Mouse (Mus musculus) E14TG2a.4 (cell line): ENCODE measurements around the gene Als2.

Experiments used
- CTCF ChIP-seq: conservative IDR thresholded peaks from 2 replicates; pipeline ENCODE4 v1.5.1; 2014; ENCODE audit warnings: low read length
- NANOG ChIP-seq: IDR thresholded peaks from 2 replicates; pipeline ENCODE4 v1.6.1; 2014; ENCODE audit warnings: borderline replicate concordance, low read length, mixed read lengths
- POU5F1 ChIP-seq: IDR thresholded peaks from 2 replicates; pipeline ENCODE4 v1.6.1; 2014; ENCODE audit warnings: low read length, borderline replicate concordance

DNA sequence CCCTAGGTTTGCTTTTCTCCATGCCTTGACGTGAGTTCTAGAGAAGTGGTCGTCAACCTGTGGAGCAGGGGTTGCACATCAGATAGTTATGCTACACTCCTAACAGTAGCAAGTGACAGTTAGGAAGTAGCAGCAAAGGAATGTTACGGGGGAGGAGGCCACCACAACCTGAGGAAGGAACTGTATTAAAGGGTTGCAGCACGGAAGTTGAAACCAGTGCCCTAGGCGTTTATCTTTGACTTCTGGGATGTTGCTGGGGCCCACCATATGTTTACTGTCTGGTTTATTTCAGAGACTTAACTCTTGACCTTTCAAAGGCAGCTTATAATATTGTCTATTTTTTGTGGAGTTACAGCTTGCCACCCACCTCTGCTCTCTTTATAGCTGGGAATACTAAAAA, 65.2 kb downstream of the Als2 start:
- TF ChIP-seq CTCF (no peak), NANOG (no peak), POU5F1 (no peak)
